8 mouse cellular contexts compared by ENCODE assay signal in genomic region chr10:111473511-111474371, GRCm38 (mm10). TPM values are rescaled to one million over a fixed set of nuclear protein-coding genes. Genes with fewer than 3 reads are reported as not detected.
A peak's percentile ranks its signal among the peaks of the same experiment; 100 is the strongest.
DNase-seq lines count a peak whose midpoint lies in the region; ATAC-seq and TF ChIP-seq lines count a peak whose summit lies in the region.

No protein-coding gene starts in this region.

- intact Hi-C loops in heart, postnatal 25 days (cut with DNase I) = loop anchor here (2.0 to 10.0 kb wide), 2 partner anchors 175 to 249 kb away; partner anchors contain the start of gene Bbs10

- peaks cover 32 to 45% of the 10 kb centered on the region in 2 experiments for H3K4me1 ChIP-seq in MEL (ENCODE audit: control insufficient read depth in 1 of 2, insufficient read depth in 2 of 2, low read length in 2 of 2)
- peaks cover 6% of the 10 kb centered on the region for H3K4me1 ChIP-seq in brown adipose tissue, adult 24 weeks (ENCODE audit: control insufficient read depth, insufficient read depth, insufficient read length, low read length)

- H3K9ac ChIP-seq in MEL (ENCODE audit: control insufficient read depth, low read depth, low read length, poor library complexity, severe bottlenecking) = peak overlapping the region; percentile 98

- peaks cover 53% of the 10 kb centered on the region for H3K79me2 ChIP-seq in MEL (ENCODE audit: control insufficient read depth, insufficient read depth, low read length, poor library complexity)

- H3K27ac ChIP-seq in MEL (ENCODE audit: control insufficient read depth, low read depth, low read length) = peak overlapping the region; percentile 73
- H3K27ac ChIP-seq in brown adipose tissue, adult 24 weeks (replicated peaks; ENCODE audit: low read depth, low read length) = peak overlapping the region; percentile 40; the same call in 1 of the 2 replicates
- H3K27ac ChIP-seq in layer of hippocampus, adult 2 months = peak overlapping the region; percentile 98

- TF ChIP-seq CTCF in MEL (IDR thresholded peaks at IDR 0.05 in 2 of 3, conservative IDR thresholded peaks at IDR 0.05 in 1 of 3; ENCODE audit: control insufficient read depth in 1 of 3, insufficient read depth in 1 of 3, low read depth in 2 of 3, low read length in 3 of 3, poor library complexity in 1 of 3, severe bottlenecking in 1 of 3) = peak in 1 of 3 experiments; percentile 5; a peak in 1 of 6 replicates
- TF ChIP-seq CTCF in layer of hippocampus, adult 2 months (conservative IDR thresholded peaks at IDR 0.05) = no peak

- peak in 1 of 2 experiments; percentile 5; a peak in 1 of 4 replicates for TF ChIP-seq EP300 in MEL (IDR thresholded peaks at IDR 0.05; ENCODE audit: low read depth in 1 of 2, low read length in 2 of 2)

- no peaks in the 10 kb centered on the region for H3K27me3 ChIP-seq in MEL (ENCODE audit: control insufficient read depth in 1 of 2, insufficient read depth in 2 of 2, low read length in 2 of 2)

- peak; percentile 61 for ATAC-seq in erythroid progenitor cell, adult 5-6 weeks (replicated peaks; ENCODE audit: low FRiP score, poor library complexity, severe bottlenecking)
- ATAC-seq in monocyte, adult 5-6 weeks (replicated peaks; ENCODE audit: insufficient number of reproducible peaks, low FRiP score, low TSS enrichment, poor library complexity, severe bottlenecking) = no peak

- DNase-seq in MEL (ENCODE audit: low read depth, low spot score) = peak; percentile 60
- peak; percentile 10 for DNase-seq in heart, postnatal 25 days (ENCODE audit: low spot score)
- DNase-seq in layer of hippocampus, adult 2 months (ENCODE audit: low spot score in 2 of 2) = peak; percentile 9 to 19
- DNase-seq in lung, postnatal 14 days = peak; percentile 35
- peak; percentile 72 for DNase-seq in retina, postnatal 1 day

- peak; percentile 25 to 56 for TF ChIP-seq POLR2A in MEL (IDR thresholded peaks at IDR 0.05; ENCODE audit: control insufficient read depth in 1 of 2, insufficient read depth in 1 of 2, low read depth in 1 of 2, low read length in 2 of 2, poor library complexity in 1 of 2)

- H3K9me3 ChIP-seq in MEL (replicated peaks; ENCODE audit: insufficient read depth, low read length) = no peaks in the 10 kb centered on the region

- H3K36me3 ChIP-seq in MEL (ENCODE audit: control insufficient read depth in 1 of 2, insufficient read depth in 2 of 2, low read length in 2 of 2) = peaks cover 0 to 60% of the 10 kb centered on the region in 2 experiments

- H3K4me3 ChIP-seq in MEL (ENCODE audit: control insufficient read depth in 1 of 2, insufficient read depth in 1 of 2, low read depth in 2 of 2, low read length in 2 of 2) = peak overlapping the region; percentile 80 to 94
- H3K4me3 ChIP-seq in brown adipose tissue, adult 24 weeks (ENCODE audit: insufficient read depth, low read depth, low read length) = peak overlapping the region; percentile 97
- peak overlapping the region; percentile 72 for H3K4me3 ChIP-seq in layer of hippocampus, adult 2 months

- no peak for TF ChIP-seq RAD21 in MEL (IDR thresholded peaks at IDR 0.05; ENCODE audit: low read depth, low read length)

TF ChIP-seq in MEL, 35 proteins besides CTCF, POLR2A, EP300 and RAD21:
- TF ChIP-seq POLR2AphosphoS2 (IDR thresholded peaks at IDR 0.05; ENCODE audit: low read length) = no peak; the same call in 1 of the 2 replicates
- no peak for TF ChIP-seq MAFK (IDR thresholded peaks at IDR 0.05; ENCODE audit: borderline replicate concordance, low read depth, low read length)
- TF ChIP-seq NRF1 (IDR thresholded peaks at IDR 0.05; ENCODE audit: insufficient read depth, low read depth, low read length, poor library complexity, severe bottlenecking) = no peak
- no peak for TF ChIP-seq POLR2AphosphoS5 (IDR thresholded peaks at IDR 0.05; ENCODE audit: borderline replicate concordance, low read depth, low read length)
- TF ChIP-seq BHLHE40 (IDR thresholded peaks at IDR 0.05; ENCODE audit: borderline replicate concordance, low read depth, low read length) = peak; percentile 47; the same call in 1 of the 2 replicates
- no peak for TF ChIP-seq ZC3H11A (IDR thresholded peaks at IDR 0.05; ENCODE audit: low read depth, low read length)
- TF ChIP-seq ZKSCAN1 (IDR thresholded peaks at IDR 0.05; ENCODE audit: low read depth, low read length) = no peak
- TF ChIP-seq ZMIZ1 (IDR thresholded peaks at IDR 0.05; ENCODE audit: low read depth, low read length) = no peak
- TF ChIP-seq MAZ (IDR thresholded peaks at IDR 0.05; ENCODE audit: low read depth, low read length) = peak; percentile 70; the same call in 1 of the 2 replicates
- no peak for TF ChIP-seq USF2 (IDR thresholded peaks at IDR 0.05; ENCODE audit: borderline replicate concordance in 1 of 2, insufficient read depth in 1 of 2, low read depth in 1 of 2, low read length in 2 of 2)
- TF ChIP-seq ETS1 (IDR thresholded peaks at IDR 0.05; ENCODE audit: low read depth, low read length) = no peak
- TF ChIP-seq MYC (IDR thresholded peaks at IDR 0.05; ENCODE audit: low read depth, low read length) = peak; percentile 79
- no peak for TF ChIP-seq GABPA (IDR thresholded peaks at IDR 0.05; ENCODE audit: low read depth, low read length)
- peak; percentile 84 for TF ChIP-seq MAX (IDR thresholded peaks at IDR 0.05; ENCODE audit: low read length)
- TF ChIP-seq UBTF (IDR thresholded peaks at IDR 0.05; ENCODE audit: borderline replicate concordance, insufficient read depth, low read depth, low read length) = no peak
- TF ChIP-seq MEF2A (IDR thresholded peaks at IDR 0.05; ENCODE audit: extremely low read depth, insufficient replicate concordance, low read depth, low read length, poor library complexity, severe bottlenecking) = no peak
- TF ChIP-seq TBP (IDR thresholded peaks at IDR 0.05; ENCODE audit: low read depth, low read length) = no peak
- TF ChIP-seq ELF1 (IDR thresholded peaks at IDR 0.05; ENCODE audit: low read depth, low read length) = no peak
- no peak for TF ChIP-seq GATA1 (IDR thresholded peaks at IDR 0.05; ENCODE audit: low read depth, low read length)
- peak; percentile 54 for TF ChIP-seq SIN3A (IDR thresholded peaks at IDR 0.05; ENCODE audit: low read length)
- TF ChIP-seq E2F4 (IDR thresholded peaks at IDR 0.05; ENCODE audit: borderline replicate concordance, low read depth, low read length) = no peak
- no peak for TF ChIP-seq JUND (IDR thresholded peaks at IDR 0.05; ENCODE audit: low read depth, low read length)
- TF ChIP-seq HCFC1 (IDR thresholded peaks at IDR 0.05; ENCODE audit: low read depth, low read length) = 0 out of 2 replicates have a peak, but pooled peaks have one; percentile 23
- TF ChIP-seq TCF12 (IDR thresholded peaks at IDR 0.05; ENCODE audit: low read depth, low read length) = no peak
- TF ChIP-seq NELFE (IDR thresholded peaks at IDR 0.05; ENCODE audit: low read depth, low read length) = no peak
- TF ChIP-seq USF1 (IDR thresholded peaks at IDR 0.05; ENCODE audit: low read depth, low read length) = no peak
- 0 out of 2 replicates have a peak, but pooled peaks have one; percentile 16 for TF ChIP-seq RCOR1 (IDR thresholded peaks at IDR 0.05; ENCODE audit: low read depth, low read length)
- TF ChIP-seq SMC3 (IDR thresholded peaks at IDR 0.05; ENCODE audit: low read depth, low read length) = no peak
- TF ChIP-seq TAL1 (IDR thresholded peaks at IDR 0.05; ENCODE audit: low read length) = no peak
- no peak; the same call in 1 of the 2 replicates for TF ChIP-seq CHD1 (IDR thresholded peaks at IDR 0.05; ENCODE audit: low read depth, low read length)
- no peak for TF ChIP-seq MYB (IDR thresholded peaks at IDR 0.05; ENCODE audit: low read depth, low read length)
- TF ChIP-seq MXI1 (IDR thresholded peaks at IDR 0.05; ENCODE audit: low read depth, low read length) = peak; percentile 88
- no peak for TF ChIP-seq KAT2A (conservative IDR thresholded peaks at IDR 0.05; ENCODE audit: low read depth, low read length)
- no peak for TF ChIP-seq CHD2 (IDR thresholded peaks at IDR 0.05; ENCODE audit: low read length)
- TF ChIP-seq ZNF384 (IDR thresholded peaks at IDR 0.05; ENCODE audit: low read depth, low read length) = peak; percentile 74
TF ChIP-seq in MEL: peak in this region for 9.

RNA-seq across cellular contexts. Expression of gene Nap1l1, which starts 0.7 kb away (rescaled TPM):
- total RNA-seq in MEL (2012; rRNA removed) = 183 and 220 TPM in 2 replicates
- polyA plus RNA-seq in MEL (2012; ENCODE audit: insufficient read depth in 1 of 2, insufficient read length in 2 of 2, low read depth in 1 of 2, low replicate concordance in 2 of 2, missing spikeins in 1 of 2) = 100 to 1,000 TPM; 296 to 591 TPM
- polyA plus RNA-seq in brown adipose tissue, adult 24 weeks (2012; ENCODE audit: insufficient read depth, insufficient read length, missing spikeins) = 115 and 130 TPM in 2 replicates
- 170 and 182 TPM in 2 replicates for total RNA-seq in erythroid progenitor cell, adult 5-6 weeks (2015; ENCODE audit: low replicate concordance)
- 199 and 208 TPM in 2 replicates for total RNA-seq in erythroid progenitor cell, adult 5-6 weeks (2017; ENCODE audit: low replicate concordance)
- total RNA-seq in heart, postnatal 25 days (2021) = 10 to 100 TPM; 55.0 to 60.9 TPM
- 100 to 1,000 TPM; 157 to 162 TPM for total RNA-seq in layer of hippocampus, adult 2 months (2021)
- total RNA-seq in monocyte, adult 5-6 weeks (2017) = 260 to 307 TPM (median 290 TPM) in 3 replicates

RNA-seq across cellular contexts. Expression of gene Phlda1, which starts 32.3 kb away (rescaled TPM):
- total RNA-seq in MEL (2012; rRNA removed) = 0.27 and 0.39 TPM in 2 replicates
- polyA plus RNA-seq in MEL (2012; ENCODE audit: insufficient read depth in 1 of 2, insufficient read length in 2 of 2, low read depth in 1 of 2, low replicate concordance in 2 of 2, missing spikeins in 1 of 2) = 1 to 10 TPM in 1 of 2 experiments, not detected in 1; 3.4 TPM
- 5.5 and 14.5 TPM in 2 replicates for polyA plus RNA-seq in brown adipose tissue, adult 24 weeks (2012; ENCODE audit: insufficient read depth, insufficient read length, missing spikeins)
- 0.84 TPM in 1 of 2 replicates, not detected in the other for total RNA-seq in erythroid progenitor cell, adult 5-6 weeks (2015; ENCODE audit: low replicate concordance)
- total RNA-seq in erythroid progenitor cell, adult 5-6 weeks (2017; ENCODE audit: low replicate concordance) = 0.38 TPM in 1 of 2 replicates, not detected in the other
- total RNA-seq in heart, postnatal 25 days (2021) = 10 to 100 TPM; 16.9 to 18.8 TPM
- total RNA-seq in layer of hippocampus, adult 2 months (2021) = 10 to 100 TPM; 16.7 to 18.3 TPM
- total RNA-seq in monocyte, adult 5-6 weeks (2017) = 0.19 to 4.2 TPM (median 1.3 TPM) in 3 replicates

Comparison
In these comparisons a context has a peak if more than half of its experiments do, and no peak if none do; other contexts are left out.
1. DNase-seq: peak in every context shown above with its lines; median percentile 72 in retina, postnatal 1 day; 60 in MEL; 35 in lung, postnatal 14 days; 14 in layer of hippocampus, adult 2 months; 10 in heart, postnatal 25 days.
2. H3K27ac ChIP-seq: peak in every context shown above with its lines; median percentile 98 in layer of hippocampus, adult 2 months; 73 in MEL; 40 in brown adipose tissue, adult 24 weeks.